Mouse (Mus musculus) left cerebral cortex, adult 11 months (tissue): ENCODE results near the gene Acot7.

Source experiments
- DNase-seq: peaks from one replicate; pipeline ENCODE4 v3.0.0; 2022; ENCODE audit warnings: low spot score

Gene Acot7

DNA sequence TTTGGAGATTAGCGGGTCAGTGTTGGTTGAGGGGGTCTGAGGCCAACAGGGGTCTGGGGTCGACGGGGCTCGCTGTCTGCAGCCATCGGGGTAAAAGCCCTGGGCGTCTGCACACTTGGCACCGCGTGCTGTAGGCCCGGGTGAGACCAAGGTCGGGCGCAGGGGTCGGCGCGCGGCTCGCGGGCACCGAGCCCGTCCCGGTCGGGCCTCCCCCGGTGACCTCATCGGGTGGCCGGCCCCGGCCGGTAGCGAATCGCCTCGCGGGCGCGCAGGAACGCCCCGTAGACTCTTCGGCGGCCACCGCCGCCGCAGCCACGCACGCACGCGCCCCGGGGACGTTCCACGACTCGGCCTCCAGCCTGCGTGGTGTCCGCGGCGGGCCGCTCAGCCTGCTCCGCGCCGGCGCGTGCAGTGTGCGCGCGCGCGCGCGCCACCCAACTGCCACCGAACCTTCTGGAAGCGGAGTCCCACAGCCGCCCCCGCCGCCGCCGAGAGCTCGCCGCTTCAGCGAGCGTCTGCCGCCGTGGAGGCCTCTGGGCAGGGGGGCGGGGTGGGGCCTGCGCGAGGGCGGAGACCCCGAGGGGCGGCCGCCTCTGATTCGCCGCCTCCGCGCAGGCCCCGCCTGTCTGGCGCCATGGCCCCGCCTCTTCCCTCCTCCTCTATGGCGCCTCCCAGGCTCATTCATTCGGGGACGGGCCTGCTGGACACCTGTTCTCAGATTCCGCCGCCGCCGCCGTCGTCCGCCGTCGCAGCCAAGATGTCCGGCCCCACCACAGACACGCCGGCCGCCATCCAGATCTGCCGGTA, at the start of gene Acot7:
TSS of gene Acot7 (plus strand) at position 598 of the 807 bp plus-strand sequence.
- peak; percentile 88 for DNase-seq

DNA sequence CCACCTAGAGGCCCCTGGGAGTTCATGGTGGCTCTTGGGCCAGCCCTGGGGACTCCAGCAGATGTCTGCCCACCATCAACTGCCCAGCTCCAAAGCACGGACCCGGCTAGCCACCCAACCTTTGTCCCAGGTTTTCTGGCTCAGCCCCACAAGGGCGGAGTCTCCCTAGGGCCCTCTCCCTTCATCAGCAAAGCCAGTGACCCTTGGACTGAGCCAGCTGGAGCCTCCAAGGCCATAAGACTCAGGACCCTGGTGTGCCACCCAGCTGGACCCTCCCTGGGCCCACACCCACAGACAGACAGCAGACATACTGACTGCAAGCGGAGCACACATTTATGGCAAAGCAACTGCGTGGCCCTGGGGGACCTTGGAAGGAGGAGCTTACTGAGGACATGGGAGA, 49.1 kb upstream of the Acot7 start:
- no peak for DNase-seq

DNA sequence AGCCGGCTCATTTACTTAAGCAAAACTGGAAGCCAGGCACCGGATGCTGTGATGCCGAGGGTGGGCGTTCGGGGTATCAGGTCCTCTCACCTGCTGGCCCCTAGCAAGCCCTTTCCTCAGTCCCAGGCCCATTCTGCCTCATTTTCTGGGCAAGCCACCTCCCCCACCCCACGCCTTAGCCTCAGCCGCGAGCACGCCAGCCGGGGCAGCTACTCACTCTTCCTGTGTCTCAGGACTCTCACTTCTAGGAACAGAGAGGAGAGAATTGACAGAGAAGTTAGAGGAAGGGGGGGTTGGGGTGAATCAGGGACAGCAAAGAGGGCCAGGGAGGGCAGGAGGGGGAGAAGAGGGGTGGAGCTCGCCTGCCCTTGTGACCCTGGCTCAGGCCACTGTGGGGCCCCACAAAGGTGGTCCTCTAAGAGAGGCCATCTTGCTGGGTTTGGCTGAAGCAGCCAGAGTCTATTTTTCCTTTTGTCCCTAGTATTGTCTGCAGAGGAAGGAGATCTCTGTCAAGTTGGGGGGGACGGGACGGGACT, 48.5 kb upstream of the Acot7 start:
- no peak for DNase-seq

DNA sequence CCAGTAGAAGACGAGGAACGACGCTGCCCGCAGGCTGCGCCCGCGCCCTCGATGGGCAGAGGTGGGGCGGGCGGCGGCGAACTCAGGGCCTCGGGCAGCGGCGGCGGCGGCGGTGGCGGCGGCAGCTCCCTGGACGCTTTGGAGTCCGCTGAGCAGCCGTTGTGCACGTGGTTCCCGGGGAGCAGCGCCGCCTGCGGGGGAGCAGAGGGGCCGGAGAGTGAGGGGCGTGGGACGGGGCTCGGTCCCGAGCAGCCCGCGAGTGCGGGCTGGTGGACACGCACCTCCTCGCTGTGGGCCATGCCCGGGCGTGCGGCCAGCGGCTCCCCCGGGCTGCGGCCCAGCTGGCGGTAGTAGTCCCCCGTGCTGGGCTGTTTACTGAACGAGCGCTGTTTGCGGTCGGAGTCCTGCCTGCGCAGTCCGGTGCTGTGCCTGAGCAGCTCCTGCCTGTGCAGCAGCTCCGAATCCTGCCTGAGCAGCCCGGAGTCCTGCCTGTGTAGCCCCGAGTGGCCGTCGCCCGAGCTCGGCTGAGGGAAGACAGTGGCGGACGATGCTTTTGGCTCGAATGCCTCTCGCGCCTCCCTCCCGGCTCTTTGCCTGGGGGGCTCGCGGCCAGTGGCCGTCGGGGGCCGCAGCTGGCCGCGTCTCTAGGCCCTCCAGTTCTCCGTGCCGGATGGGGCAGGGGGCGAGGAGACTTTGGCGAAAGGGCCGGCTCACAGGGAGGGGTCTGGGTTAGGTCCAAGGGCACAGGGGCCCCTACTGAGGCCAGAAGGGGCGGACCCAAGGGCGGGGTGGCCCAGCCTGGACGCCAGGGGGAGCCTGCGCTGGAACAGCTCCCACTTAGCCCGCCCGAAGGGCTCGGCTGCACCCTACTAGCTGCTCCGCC, 46.9 kb upstream of the Acot7 start:
- DNase-seq = no peak

DNA sequence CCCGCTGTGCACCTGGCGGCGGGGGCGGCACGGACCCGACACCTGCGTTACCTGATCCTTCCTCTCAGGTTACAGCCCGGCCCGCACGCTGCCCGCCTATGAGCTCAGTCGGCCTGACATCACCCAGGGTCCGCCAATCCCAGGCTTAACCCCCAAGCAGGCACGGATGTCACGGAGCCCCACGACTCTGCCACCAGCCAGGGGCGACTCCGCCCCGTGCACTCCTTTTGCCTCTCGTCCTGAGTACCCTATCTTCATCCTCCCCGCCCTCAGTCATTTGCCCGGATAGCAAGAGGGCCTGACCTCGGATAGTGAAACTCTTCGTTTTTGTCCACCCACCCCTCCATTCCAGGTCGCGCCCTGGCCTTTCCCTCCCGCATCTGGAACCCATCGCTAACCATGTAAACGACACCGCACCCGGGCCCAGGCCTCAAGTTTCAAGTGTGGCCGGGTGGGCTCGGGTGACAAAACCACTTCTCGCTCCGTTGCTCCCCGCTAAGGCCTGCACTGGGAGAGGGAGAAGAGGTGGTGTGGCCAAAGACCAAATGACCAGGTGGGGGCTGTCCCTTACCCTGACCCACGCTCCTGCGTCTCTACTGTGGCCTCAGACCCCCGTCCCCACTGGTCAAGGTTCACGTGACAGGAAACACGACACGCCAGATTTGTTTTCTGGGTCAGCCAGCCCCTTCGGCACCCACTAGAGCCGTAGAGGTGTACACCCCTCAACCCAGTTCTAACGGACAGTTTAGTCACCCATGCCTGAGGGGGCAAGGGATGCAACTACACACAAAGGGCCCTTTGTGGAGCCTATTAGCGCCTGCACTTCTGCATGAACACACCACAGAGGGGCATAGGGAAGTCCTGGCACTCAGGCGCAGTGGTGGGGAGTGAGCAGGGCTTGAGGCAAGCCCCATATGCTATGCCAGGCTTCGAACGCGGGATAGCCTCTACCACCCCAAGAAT, 45.8 kb upstream of the Acot7 start:
- no peak for DNase-seq

DNA sequence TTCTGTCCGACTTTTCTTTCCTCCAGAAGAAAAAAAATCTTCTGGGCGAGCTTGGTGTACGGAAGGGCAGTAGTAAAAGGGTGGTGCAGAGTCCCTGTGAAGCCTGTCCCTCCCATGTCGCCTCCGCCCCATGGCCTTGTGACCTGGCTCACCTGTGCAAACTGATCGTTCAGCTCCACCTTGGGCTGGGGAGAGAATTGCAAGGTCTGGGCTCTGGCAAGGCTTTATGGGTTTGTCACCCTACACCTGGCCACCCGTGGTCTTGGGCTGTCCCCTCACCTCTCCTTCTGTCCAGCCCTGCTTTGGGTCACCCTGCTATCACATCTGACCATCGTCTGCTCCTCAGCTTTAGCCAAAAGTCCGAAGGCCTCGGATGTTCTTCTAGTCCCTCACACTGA, 45.2 kb upstream of the Acot7 start:
- DNase-seq = no peak

DNA sequence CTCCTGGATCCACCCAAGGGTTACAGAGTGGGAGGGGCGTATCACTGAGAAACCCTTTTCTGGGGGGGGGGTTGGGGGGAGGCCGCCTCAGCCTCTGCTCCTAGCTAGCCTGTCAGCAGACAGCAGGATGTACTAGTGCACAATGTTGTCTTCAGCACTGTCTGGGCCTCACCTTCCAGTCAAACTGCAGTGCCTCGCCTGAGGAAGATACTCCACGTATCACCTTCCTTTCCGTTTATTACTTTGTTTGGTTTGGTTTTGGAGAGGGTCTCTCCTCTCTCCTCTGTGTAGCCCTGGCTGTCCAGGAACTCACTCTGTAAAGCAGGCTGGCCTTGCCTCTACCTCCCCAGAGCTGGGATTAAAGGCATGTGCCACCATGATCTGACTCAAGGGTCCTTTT, 44.7 kb upstream of the Acot7 start:
- DNase-seq = no peak

DNA sequence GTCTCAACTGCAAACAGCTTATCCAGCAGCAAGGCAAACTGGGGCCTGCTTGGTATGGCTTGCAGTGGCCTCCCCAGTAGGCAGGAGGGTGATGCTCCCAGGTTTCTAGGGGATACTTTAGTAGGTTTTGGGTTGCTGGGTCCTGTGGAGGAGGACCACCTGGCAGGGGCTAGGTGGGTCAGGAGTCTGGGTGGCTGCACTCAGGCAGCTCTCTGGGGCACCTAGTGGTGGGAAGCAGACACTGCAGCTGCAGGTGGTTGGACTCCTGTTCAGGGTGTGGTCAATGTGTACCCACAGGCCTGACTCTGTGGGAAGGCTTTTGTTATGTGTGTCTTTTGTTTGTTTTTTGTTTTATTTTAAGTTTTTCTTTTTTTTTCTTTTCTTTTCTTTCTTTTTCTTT, 43.4 kb upstream of the Acot7 start:
- no peak for DNase-seq

DNA sequence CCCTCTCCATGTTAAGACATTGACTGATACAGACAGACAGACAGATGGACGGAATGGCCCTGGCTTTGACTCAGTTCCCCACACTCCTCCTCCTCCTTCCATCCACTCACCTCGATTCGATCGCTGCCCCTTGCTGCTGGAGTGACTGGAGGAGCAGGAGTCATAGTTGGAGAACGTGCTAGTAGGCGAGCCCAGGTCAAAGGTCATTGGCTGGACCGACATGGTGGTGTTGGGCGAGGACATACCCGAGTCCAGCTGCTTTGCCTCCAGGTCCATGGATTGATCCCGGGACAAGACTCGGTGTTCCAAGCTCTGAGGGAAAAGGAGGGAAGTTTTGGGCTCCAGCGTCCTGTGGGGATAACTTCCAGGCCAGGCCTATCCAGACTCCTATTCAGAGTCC, 42.6 kb upstream of the Acot7 start:
- no peak for DNase-seq

DNA sequence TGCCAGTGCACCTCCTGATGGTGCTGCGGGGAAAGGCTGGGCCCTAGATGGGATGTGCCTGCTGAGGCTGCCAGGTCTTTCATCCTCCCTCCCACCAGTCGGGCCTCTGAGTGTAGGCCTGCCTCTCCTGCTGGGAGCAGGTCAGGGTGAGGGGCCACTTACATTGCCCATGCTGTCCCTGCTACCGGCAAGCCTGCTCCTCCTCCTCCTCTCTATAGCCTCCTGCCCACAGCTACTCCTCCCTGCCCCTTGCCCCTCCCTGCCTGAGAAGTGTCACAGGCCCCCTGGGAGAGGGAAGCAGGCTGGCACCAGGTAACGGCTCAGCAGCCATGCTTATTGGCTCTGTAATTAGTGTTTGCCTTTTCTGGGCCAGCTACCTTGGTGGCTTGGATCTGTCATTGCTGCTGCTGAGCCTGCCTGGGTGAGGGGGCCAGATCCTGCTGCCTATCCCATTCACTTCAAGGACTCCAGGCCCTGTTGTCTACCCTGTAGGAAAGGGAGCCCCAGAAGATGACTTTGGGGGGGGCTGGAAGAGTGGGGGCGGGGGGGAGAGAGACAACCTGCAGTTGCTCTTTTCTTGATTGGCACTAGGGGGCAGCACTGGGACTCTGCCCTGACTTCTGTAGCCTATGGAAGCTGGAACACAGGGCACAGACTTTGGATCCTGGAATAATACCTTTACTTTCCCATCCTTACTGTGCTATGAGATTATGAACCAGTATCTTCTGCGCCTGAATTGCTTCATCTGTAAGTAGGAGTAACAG, 41.6 kb upstream of the Acot7 start:
- no peak for DNase-seq

DNA sequence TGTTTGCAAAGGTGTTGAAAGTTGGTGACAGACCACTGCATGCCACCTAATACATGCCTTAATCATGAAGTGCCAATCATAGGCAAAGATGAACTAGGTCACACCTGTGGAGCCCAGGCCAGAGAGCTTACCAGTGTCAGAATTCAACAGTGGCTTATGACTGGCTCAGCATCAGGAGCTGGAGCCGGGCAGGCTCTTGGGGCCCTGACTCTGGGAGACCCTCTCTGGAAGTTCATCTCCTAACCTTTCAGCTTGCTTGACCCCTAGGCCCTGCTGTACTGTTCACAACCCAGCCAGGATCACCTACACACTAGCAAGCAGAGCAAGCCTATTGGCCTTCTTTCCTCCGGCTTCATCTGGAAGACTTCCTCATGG, 41.1 kb upstream of the Acot7 start:
- no peak for DNase-seq

DNA sequence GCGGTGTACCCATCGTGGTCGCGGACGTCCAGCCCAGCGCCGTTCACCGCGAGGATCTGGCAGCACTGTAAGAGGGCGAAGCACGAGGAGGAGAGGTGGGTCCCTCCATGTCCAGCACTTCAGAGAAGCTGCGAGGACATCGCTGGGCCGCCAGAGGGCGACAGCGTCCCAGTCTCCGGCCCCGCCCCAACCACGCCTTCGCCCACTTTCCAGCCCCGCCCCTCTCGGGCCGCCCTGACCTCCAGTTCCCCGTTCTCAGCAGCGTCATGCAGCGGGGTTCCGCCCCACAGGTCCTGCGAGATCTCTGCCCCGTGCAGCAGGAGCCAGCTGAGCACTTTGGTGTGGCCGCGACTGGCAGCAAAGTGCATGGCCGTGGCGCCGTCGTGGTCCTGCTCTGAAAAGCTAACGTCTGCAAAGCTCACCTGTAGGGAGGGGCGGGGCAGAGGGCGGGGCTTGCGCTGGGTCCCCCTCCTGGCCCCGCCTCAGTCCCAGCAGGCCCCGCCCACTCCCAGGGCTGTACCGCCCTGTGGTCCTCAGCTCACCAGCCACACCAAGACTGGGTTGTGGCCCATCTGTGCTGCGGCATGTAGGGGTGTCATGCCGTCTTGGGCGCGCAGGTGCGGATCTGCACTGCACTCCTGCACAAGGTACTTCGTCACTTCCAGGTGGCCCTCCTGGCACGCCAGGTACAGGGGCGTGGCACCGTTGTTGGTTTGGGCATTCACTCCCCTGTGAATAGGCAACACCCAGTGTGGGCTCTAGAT, 39.3 kb upstream of the Acot7 start:
- DNase-seq = peak; percentile 72

DNA sequence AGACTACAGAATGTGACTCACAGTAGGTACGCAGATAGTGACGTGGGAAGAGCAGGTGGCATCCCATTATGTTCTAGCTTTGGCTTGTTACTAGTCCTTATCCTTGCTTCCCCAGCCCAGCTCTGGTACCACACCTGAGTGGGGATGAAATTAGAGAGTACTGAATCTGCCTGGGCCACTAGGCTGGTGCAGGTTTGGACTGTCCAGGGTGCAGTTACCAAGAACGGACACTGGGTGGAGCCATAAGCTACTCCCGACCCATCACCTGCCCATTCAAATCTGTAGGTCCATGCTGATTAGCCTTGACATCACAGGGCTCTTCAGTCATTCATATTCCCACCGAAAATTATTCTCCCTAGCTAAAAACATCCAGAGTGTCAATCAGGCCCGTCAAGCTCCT, 37.5 kb upstream of the Acot7 start:
- DNase-seq = no peak

DNA sequence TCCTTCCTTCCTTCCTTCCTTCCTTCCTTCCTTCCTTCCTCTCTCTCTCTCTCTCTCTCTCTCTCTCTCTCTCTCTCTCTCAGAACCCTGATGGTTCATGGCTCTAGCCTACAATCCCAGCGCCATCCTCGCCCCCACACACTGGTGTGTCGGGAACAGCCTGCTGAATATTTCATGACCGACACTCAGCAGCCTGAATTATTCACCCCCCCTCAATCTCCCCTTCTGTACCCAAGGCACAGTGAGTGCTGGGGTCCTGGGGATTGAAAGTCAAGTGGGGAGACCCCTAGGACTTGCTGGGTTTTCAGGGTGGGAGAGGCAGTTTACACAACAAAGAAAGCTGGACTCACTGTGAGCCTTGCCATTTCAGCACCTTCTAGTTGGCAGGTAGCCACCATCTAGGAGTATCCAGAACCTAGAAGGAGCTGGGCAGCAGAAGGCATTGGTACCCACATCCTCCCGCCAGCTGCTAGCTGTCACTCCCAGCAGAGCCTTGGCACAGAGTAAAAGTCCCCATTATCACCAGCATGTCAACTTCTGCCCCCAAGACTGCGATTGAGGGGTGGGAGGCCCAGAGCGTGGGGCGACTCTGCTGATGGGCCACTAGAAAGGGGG, 36.3 kb upstream of the Acot7 start:
- DNase-seq = no peak

DNA sequence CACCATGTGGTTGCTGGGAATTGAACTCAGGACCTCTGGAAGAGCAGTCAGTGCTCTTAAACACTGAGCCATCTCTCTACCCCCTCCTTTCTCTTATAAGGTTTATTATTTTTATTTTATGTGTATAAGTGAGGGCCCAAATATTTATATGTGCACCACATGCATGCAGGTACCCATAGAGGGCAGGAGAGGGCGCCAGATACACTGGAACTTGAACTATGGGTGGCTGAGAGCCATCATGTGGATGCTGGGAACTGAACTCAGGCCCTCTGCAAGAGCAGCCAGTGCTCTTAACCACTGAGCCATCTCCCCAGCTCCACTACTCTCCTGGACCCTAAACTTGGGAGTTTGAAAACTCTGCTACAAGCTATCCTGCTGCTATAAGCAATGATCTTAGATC, 34.3 kb upstream of the Acot7 start:
- no peak for DNase-seq

DNA sequence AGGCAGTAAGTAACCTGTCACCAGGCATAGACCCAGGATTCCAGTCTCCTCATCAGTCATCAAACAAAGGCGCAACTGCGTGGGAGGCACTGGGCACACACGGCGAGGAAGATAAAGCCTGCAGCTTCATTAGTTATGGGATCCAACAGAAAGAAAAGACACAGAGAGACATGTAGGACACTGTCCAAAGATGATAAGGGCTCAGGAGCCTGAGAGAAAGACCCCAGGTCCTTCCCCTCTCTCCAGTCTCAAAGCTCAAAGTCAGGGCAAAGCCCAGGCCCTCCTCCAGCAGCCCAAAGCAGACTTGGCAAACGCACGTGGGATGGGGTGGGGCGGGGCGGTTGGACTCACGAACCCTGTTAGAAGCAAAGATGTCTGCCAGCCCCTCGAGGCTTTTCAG, 32.5 kb upstream of the Acot7 start:
- no peak for DNase-seq

DNA sequence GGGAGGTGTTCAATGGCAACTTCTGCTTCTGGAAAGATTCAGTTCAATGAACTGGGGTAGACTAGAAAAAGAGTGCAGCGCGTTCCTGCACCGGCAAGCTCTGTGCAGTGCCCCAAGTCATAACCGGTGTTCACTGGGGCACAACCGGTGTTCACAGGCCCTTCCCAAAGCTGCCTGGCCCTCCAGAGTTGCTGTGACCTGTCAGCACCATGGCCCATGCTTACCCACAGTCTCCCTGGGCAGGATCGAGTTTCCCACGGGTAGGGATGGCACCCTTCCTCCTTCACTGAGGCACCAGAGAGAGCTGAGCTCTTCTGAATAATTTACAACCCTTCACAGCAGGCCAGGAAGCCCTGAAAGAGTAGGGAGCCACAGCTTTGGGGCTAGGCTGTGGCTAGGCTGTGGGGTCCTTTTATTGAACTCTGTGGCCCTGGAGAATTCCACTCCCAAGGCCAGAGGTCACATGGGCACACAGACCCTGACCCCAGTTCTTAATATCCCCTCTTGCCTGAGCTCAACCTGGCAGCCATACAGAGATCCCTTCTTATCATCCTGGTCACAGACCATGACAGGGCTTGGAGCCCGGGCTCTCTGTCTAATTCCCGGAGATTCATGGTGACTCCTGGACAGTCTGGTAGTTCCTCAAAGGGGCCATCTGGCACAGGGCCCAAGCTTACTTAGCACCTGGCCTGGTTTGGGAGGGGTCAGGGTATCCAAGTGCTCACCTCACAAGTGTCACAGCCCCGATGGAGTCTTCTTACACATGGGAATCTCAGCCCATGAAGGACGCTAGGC, 31.7 kb upstream of the Acot7 start:
- DNase-seq = no peak

DNA sequence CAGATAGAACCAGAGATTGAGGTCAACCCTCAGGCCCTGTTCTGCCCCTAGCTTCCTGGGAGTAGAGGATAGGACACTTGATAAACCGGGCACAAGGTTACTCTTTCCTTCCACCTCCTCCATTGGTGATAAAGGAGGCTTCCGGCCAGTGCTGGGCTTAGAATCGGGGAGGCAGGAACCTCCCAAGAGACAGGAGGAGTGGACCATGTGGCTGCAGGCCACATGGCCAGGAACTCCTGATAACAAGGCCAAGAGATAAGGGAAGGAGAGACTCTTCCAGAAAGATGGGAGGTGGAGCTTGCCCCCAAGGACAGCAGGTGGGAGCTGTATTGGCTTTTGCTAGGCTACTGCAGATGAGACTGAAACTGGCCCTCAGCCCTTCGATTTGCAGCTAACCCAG, 27.4 kb upstream of the Acot7 start:
- DNase-seq = no peak

DNA sequence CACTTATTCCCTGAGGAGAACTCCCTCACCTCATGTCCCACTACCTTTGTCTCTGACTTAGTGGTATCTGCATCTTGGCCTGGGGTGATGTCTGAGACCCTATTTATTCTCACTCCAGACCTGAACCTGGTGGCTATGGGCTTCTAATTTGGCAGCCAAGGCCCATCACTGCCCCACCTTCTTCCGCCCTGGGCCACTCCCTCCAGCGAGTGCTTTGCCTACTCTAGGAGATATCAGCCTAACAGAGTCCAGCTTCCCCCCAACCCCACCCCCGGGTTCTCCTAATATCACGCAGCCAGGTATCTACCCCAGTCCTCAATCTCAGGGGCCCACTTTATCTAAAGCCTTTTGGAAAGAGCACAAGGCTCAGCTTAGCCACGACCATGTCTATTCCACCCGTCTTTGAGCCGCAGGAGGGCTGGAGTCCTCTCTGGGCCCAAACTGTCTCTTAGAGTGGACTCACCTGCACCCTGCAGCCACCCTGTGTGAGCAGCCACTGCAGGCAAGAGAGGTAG, 26.4 kb upstream of the Acot7 start:
- DNase-seq = no peak
